Mouse (Mus musculus) G1E (cell line): ENCODE data around the gene Cebpb. TPM values are rescaled to one million over a fixed set of nuclear protein-coding genes. Genes with fewer than 3 reads are reported as not detected.

ENCODE experiments used
- ATAC-seq: 2 replicates; pipeline ENCODE4 v1.8.0; 2016; ENCODE audit warnings: mild to moderate bottlenecking; ENCODE audit not compliant: insufficient number of reproducible peaks, poor library complexity, low FRiP score, severe bottlenecking; ENCODE audit errors: extremely low read depth
- DNase-seq: peaks from one replicate; pipeline ENCODE4 v3.0.0; 2012; ENCODE audit warnings: low spot score
- H3K27me3 ChIP-seq: 2 replicates; pipeline ENCODE4 v1.6.1; 2012; ENCODE audit warnings: mild to moderate bottlenecking, low read length, inconsistent platforms; ENCODE audit not compliant: insufficient read depth
- H3K36me3 ChIP-seq: replicated peaks from 2 replicates; pipeline ENCODE3; 2012; ENCODE audit warnings: mild to moderate bottlenecking, inconsistent platforms
- H3K4me1 ChIP-seq: 2 replicates; pipeline ENCODE4 v1.6.1; 2012; ENCODE audit warnings: low read depth, low read length, inconsistent platforms, mixed read lengths; ENCODE audit not compliant: insufficient read depth
- H3K4me3 ChIP-seq: 2 replicates; pipeline ENCODE4 v1.5.1; 2012; ENCODE audit warnings: low read depth, mild to moderate bottlenecking, inconsistent platforms, low read length, moderate library complexity, mixed read lengths
- H3K9me3 ChIP-seq: replicated peaks from 2 replicates; pipeline ENCODE4 v1.6.1; 2012; ENCODE audit warnings: inconsistent platforms
- CTCF ChIP-seq: IDR thresholded peaks from 2 replicates; pipeline ENCODE4 v1.5.1; 2012; ENCODE audit warnings: low read depth, low read length, inconsistent platforms, mixed read lengths
- GATA1 ChIP-seq: IDR thresholded peaks from 2 replicates; pipeline ENCODE4 v1.6.1; 2012; ENCODE audit warnings: borderline replicate concordance, low read length, inconsistent platforms, mixed read lengths
- GATA2 ChIP-seq: IDR thresholded peaks from 2 replicates; pipeline ENCODE4 v1.6.1; 2012; ENCODE audit warnings: low read depth, low read length, inconsistent platforms, borderline replicate concordance
- POLR2AphosphoS5 ChIP-seq: IDR thresholded peaks from 2 replicates; pipeline ENCODE4 v1.6.1; 2012; ENCODE audit warnings: low read depth, low read length, inconsistent platforms; ENCODE audit not compliant: insufficient replicate concordance
- TAL1 ChIP-seq: conservative IDR thresholded peaks from 2 replicates; pipeline ENCODE4 v1.6.1; 2012; ENCODE audit warnings: low read depth, low read length, inconsistent platforms, mixed read lengths
- polyA plus RNA-seq: library from polyadenylated mRNA; stranded (reverse); fragments of >175 nt; gene quantifications from 2 replicates; pipeline ENCODE4 v1.2.3, GENCODE M21; 2012
- total RNA-seq, 2 experiments: library from RNA; stranded (forward) in 1 of 2; stranded (reverse) in 1 of 2; fragments of 200-1000 nt in 1 of 2; fragments of >200 nt in 1 of 2; fragmentation: Nextera tagmentation in 1 of 2; gene quantifications; 2 replicates each; pipeline ENCODE4 v1.2.3; 2014 to 2017

Cebpb gene
- total and polyA plus RNA-seq, 3 experiments: 12.5 to 61.6 (median 12.9) TPM

GRCm38 (mm10) chr2:167695491-167695890 lies 6.8 kb downstream of the Cebpb start:
- no peak for TF ChIP-seq TAL1
- TF ChIP-seq GATA1: no peak
- no peak for TF ChIP-seq GATA2
- TF ChIP-seq CTCF: no peak
- TF ChIP-seq POLR2AphosphoS5: no peak
- ATAC-seq (no peak), DNase-seq (no peak)
- Histone ChIP-seq H3K9me3 (no peaks in the 10 kb centered on the region), H3K27me3 (peaks cover 4% of the 10 kb centered on the region), H3K4me1 (peaks cover 50% of the 10 kb centered on the region), H3K4me3 (no peak overlapping the region), H3K36me3 (peaks cover 43% of the 10 kb centered on the region)

- ATAC-seq (no peak), DNase-seq (no peak)
- H3K27me3 ChIP-seq: peaks cover 9% of the 10 kb centered on the region
- TF ChIP-seq GATA2 (no peak), GATA1 (no peak), TAL1 (no peak), POLR2AphosphoS5 (no peak), CTCF (no peak)
- H3K36me3 ChIP-seq: peaks cover 36% of the 10 kb centered on the region
- peaks cover 47% of the 10 kb centered on the region for H3K4me1 ChIP-seq
- H3K4me3 ChIP-seq: no peak overlapping the region
- no peaks in the 10 kb centered on the region for H3K9me3 ChIP-seq
Measured at GRCm38 (mm10) chr2:167696143-167696542, 7.4 kb downstream of the Cebpb start.

GRCm38 (mm10) chr2:167697902-167698301 lies 9.2 kb downstream of the Cebpb start:
- Histone ChIP-seq H3K4me3 (peak overlapping the region; percentile 63; the same call in 1 of the 2 replicates), H3K36me3 (peaks cover 19% of the 10 kb centered on the region), H3K9me3 (no peaks in the 10 kb centered on the region), H3K27me3 (peaks cover 19% of the 10 kb centered on the region), H3K4me1 (peaks cover 35% of the 10 kb centered on the region)
- TF ChIP-seq TAL1 (no peak), POLR2AphosphoS5 (no peak), GATA1 (no peak), CTCF (no peak), GATA2 (no peak)
- ATAC-seq (peak; percentile 91), DNase-seq (peak; percentile 87)

GRCm38 (mm10) chr2:167700018-167700417 lies 11.3 kb downstream of the Cebpb start:
- no peak for TF ChIP-seq TAL1
- no peak for TF ChIP-seq CTCF
- no peak for TF ChIP-seq POLR2AphosphoS5
- TF ChIP-seq GATA2: no peak
- no peak for TF ChIP-seq GATA1
- H3K4me1 ChIP-seq: peaks cover 33% of the 10 kb centered on the region
- no peak for ATAC-seq

GRCm38 (mm10) chr2:167701472-167701871 lies 12.8 kb downstream of the Cebpb start:
- TF ChIP-seq GATA2 (no peak), POLR2AphosphoS5 (no peak), GATA1 (no peak), CTCF (no peak), TAL1 (no peak)

More at GRCm38 (mm10) chr2:167700018-167700417, 11.3 kb downstream of the Cebpb start:
- H3K36me3 ChIP-seq: peaks cover 12% of the 10 kb centered on the region
- H3K27me3 ChIP-seq: peaks cover 35% of the 10 kb centered on the region
- H3K9me3 ChIP-seq: no peaks in the 10 kb centered on the region
- no peak for DNase-seq
- no peak overlapping the region for H3K4me3 ChIP-seq

GRCm38 (mm10) chr2:167702126-167702525 lies 13.4 kb downstream of the Cebpb start:
- peaks cover 53% of the 10 kb centered on the region for H3K27me3 ChIP-seq
- H3K9me3 ChIP-seq: no peaks in the 10 kb centered on the region
- H3K4me3 ChIP-seq: no peak overlapping the region
- TF ChIP-seq CTCF (no peak), POLR2AphosphoS5 (no peak), GATA2 (no peak), TAL1 (no peak), GATA1 (no peak)
- peaks cover 24% of the 10 kb centered on the region for H3K4me1 ChIP-seq
- no peaks in the 10 kb centered on the region for H3K36me3 ChIP-seq
- no peak for DNase-seq
- no peak for ATAC-seq

More at GRCm38 (mm10) chr2:167701472-167701871, 12.8 kb downstream of the Cebpb start:
- Histone ChIP-seq H3K4me1 (peaks cover 26% of the 10 kb centered on the region), H3K27me3 (peaks cover 49% of the 10 kb centered on the region), H3K4me3 (no peak overlapping the region), H3K9me3 (no peaks in the 10 kb centered on the region), H3K36me3 (peaks cover 2% of the 10 kb centered on the region)
- no peak for ATAC-seq
- no peak for DNase-seq
